Mouse (Mus musculus) MEL-GATA-1-ER (cell line): ENCODE results near the gene Cdc42bpa.
"Not testable (repeated sequence)": the region's sequence is repeated elsewhere in the genome, so short reads cannot be mapped to it uniquely, and the experiment has no call there.

Source experiments
- DNase-seq: peaks from one replicate; pipeline ENCODE4 v3.0.0-alpha.2; 2012; ENCODE audit warnings: low read depth; ENCODE audit errors: extremely low read depth

The Cdc42bpa gene

GRCm38 (mm10) chr1:179960543-179960876 lies 238 bp downstream of the Cdc42bpa start:
- DNase-seq: no peak

GRCm38 (mm10) chr1:179960882-179961698 lies 818 bp downstream of the Cdc42bpa start:
- peak; percentile 25 for DNase-seq

- peak; percentile 10 for DNase-seq
These were observed 1.5 kb downstream of the Cdc42bpa start for GRCm38 (mm10) chr1:179961777-179962176.

GRCm38 (mm10) chr1:179969776-179970428 lies 9.6 kb downstream of the Cdc42bpa start:
- DNase-seq: no peak

GRCm38 (mm10) chr1:179975021-179975420 lies 14.7 kb downstream of the Cdc42bpa start:
- peak; percentile 24 for DNase-seq

- DNase-seq: peak; percentile 19
These were observed 15.5 kb downstream of the Cdc42bpa start for GRCm38 (mm10) chr1:179975645-179976275.

GRCm38 (mm10) chr1:179977437-179977836 lies 17.2 kb downstream of the Cdc42bpa start:
- no peak for DNase-seq

- no peak for DNase-seq
These were observed 18.5 kb downstream of the Cdc42bpa start for GRCm38 (mm10) chr1:179978742-179979141.

GRCm38 (mm10) chr1:179981680-179982079 lies 21.4 kb downstream of the Cdc42bpa start:
- DNase-seq: no peak

GRCm38 (mm10) chr1:179982183-179982582 lies 21.9 kb downstream of the Cdc42bpa start:
- no peak for DNase-seq

- no peak for DNase-seq
These were observed 22.7 kb downstream of the Cdc42bpa start for GRCm38 (mm10) chr1:179982933-179983332.

- DNase-seq: no peak
These were observed 23.9 kb downstream of the Cdc42bpa start for GRCm38 (mm10) chr1:179984171-179984570.

- DNase-seq: no peak
These were observed 31.5 kb downstream of the Cdc42bpa start for GRCm38 (mm10) chr1:179991660-179992235.

GRCm38 (mm10) chr1:179992255-179992654 lies 32.0 kb downstream of the Cdc42bpa start:
- DNase-seq: no peak

- no peak for DNase-seq
These were observed 47.8 kb downstream of the Cdc42bpa start for GRCm38 (mm10) chr1:180008057-180008456.

- DNase-seq: no peak
These were observed 53.2 kb downstream of the Cdc42bpa start for GRCm38 (mm10) chr1:180013479-180013878.

- no peak for DNase-seq
These were observed 57.9 kb downstream of the Cdc42bpa start for GRCm38 (mm10) chr1:180018218-180018617.

- DNase-seq: no peak
These were observed 61.4 kb downstream of the Cdc42bpa start for GRCm38 (mm10) chr1:180021463-180022296.

GRCm38 (mm10) chr1:180023512-180023911 lies 63.2 kb downstream of the Cdc42bpa start:
- DNase-seq: no peak

- not testable (repeated sequence) for DNase-seq
These were observed 69.6 kb downstream of the Cdc42bpa start for GRCm38 (mm10) chr1:180029863-180030262.
